Mouse (Mus musculus) heart, adult 2 months (tissue): ENCODE results near the gene Tpr.

ENCODE experiments used
- CTCF ChIP-seq: fragments of 200-600 bp; IDR thresholded peaks from 2 replicates; pipeline ENCODE4 v1.8.1; 2022; ENCODE audit warnings: antibody characterized with exemption, mild to moderate bottlenecking, moderate library complexity
- EP300 ChIP-seq: fragments of 200-500 bp; IDR thresholded peaks from 2 replicates; pipeline ENCODE4 v1.6.1; 2011; ENCODE audit warnings: low read depth, low read length, control low read depth; ENCODE audit not compliant: insufficient read depth

DNA sequence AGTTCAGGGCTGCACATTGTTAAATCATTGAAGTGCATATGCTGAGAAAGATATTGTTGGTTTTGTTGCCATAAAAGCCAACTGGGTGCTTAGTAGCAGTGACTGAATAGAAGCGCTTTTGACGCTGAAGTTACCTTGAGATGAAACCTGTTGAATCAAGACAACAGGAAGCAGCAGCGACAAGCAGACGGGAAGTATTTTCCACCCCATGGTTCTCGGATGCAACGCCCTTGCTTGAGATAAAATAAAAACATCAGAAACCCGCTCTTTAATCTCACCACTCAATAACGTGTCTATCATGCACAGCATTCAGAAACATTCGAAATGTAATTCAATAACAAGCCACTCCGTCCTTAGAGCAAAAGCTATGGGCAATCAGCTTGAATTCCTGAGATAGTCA, 72.7 kb downstream of the Tpr start:
- TF ChIP-seq EP300 (no peak), CTCF (no peak)
